Mouse (Mus musculus): ENCODE measurements at regions not wholly inside any gene's neighbourhood (a gene's known extent, or its start where the extent isn't known, plus 50 kb on each side); places are given as distances from the start of the nearest gene placed in this dataset.
"Not testable (repeated sequence)": the region's sequence is repeated elsewhere in the genome, so short reads cannot be mapped to it uniquely, and the experiment has no call there.

DNA sequence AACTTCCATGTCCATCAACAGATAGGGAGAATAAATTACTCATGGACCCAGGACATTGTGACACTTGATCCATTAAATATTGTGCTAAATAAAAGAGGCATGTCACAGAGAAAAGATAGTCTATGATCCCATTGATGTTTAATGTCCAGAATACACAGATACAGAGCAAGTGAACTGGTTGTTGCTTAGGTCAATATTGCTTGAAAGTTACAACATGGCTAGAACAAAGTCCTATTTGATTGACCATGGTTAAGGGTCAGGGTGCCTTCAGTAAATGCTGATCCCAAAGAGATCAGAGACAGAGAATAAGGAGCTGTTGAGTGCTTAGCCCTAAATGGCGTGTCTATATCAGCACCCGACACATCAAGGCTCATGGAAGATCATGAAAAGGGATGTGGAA is 50.7 kb upstream of the Cyp3a41b start:
- H3K27ac ChIP-seq; H3K4me1 ChIP-seq; H3K9ac ChIP-seq; H3K4me2 ChIP-seq (replicated peaks); H3K36me3 ChIP-seq; H3K27me3 ChIP-seq; H3K4me3 ChIP-seq; ATAC-seq (ENCODE audit: low FRiP score, low read depth): not testable (repeated sequence)
- peaks cover 76% of the 10 kb centered on the region for H3K9me3 ChIP-seq
- 82% methylated on average over 2 of the region's 2 CpGs for WGBS
